Mouse (Mus musculus): ENCODE measurements at regions not wholly inside any gene's neighbourhood (a gene's known extent, or its start where the extent isn't known, plus 50 kb on each side); places are given as distances from the start of the nearest gene placed in this dataset.

- H3K4me2 ChIP-seq (ENCODE audit: low read depth, low read length), result no peak overlapping the region
- DNase-seq (ENCODE audit: low spot score) (no peak), ATAC-seq (no peak)
- no peaks in the 10 kb centered on the region for H3K4me1 ChIP-seq (ENCODE audit: insufficient read depth, low read length)
- H3K9ac ChIP-seq (replicated peaks; ENCODE audit: low read length), result no peak overlapping the region
- H3K9me3 ChIP-seq (ENCODE audit: low read length), result no peaks in the 10 kb centered on the region
- TF ChIP-seq CTCF (IDR thresholded peaks at IDR 0.05; ENCODE audit: low read depth), result no peak
- H3K27ac ChIP-seq, result no peak overlapping the region
- H3K4me3 ChIP-seq (ENCODE audit: low read length), result no peak overlapping the region
- no peaks in the 10 kb centered on the region for H3K27me3 ChIP-seq (ENCODE audit: insufficient read depth, low read length)
- H3K36me3 ChIP-seq (ENCODE audit: insufficient read depth, low read length), result no peaks in the 10 kb centered on the region
- 67% methylated on average over 3 of the region's 3 CpGs for WGBS
Observed at GRCm38 (mm10) chr4:93853451-93853850, 518.1 kb upstream of the Tusc1 start.

- Histone ChIP-seq H3K27me3 (ENCODE audit: insufficient read depth, low read length) (no peaks in the 10 kb centered on the region), H3K27ac (no peak overlapping the region), H3K9me3 (ENCODE audit: low read length) (no peaks in the 10 kb centered on the region), H3K4me1 (ENCODE audit: insufficient read depth, low read length) (no peaks in the 10 kb centered on the region), H3K4me3 (ENCODE audit: low read length) (no peak overlapping the region), H3K36me3 (ENCODE audit: insufficient read depth, low read length) (no peaks in the 10 kb centered on the region), H3K4me2 (ENCODE audit: low read depth, low read length) (no peak overlapping the region), H3K9ac (replicated peaks; ENCODE audit: low read length) (no peak overlapping the region)
- 79% methylated on average over 3 of the region's 3 CpGs for WGBS
- TF ChIP-seq CTCF (IDR thresholded peaks at IDR 0.05; ENCODE audit: low read depth), result no peak
- DNase-seq (ENCODE audit: low spot score), result no peak
- no peak for ATAC-seq
Observed at GRCm38 (mm10) chr4:93849178-93849577, 513.9 kb upstream of the Tusc1 start.

- H3K9ac ChIP-seq (replicated peaks; ENCODE audit: low read length), result no peak overlapping the region
- no peak for ATAC-seq
- no peak for TF ChIP-seq CTCF (IDR thresholded peaks at IDR 0.05; ENCODE audit: low read depth)
Observed at GRCm38 (mm10) chr4:93830701-93831100, 495.4 kb upstream of the Tusc1 start.

GRCm38 (mm10) chr4:93793104-93793503 is 457.8 kb upstream of the Tusc1 start:
- Histone ChIP-seq H3K4me1 (ENCODE audit: insufficient read depth, low read length) (no peaks in the 10 kb centered on the region), H3K4me2 (ENCODE audit: low read depth, low read length) (no peak overlapping the region), H3K9me3 (ENCODE audit: low read length) (no peaks in the 10 kb centered on the region), H3K4me3 (ENCODE audit: low read length) (no peak overlapping the region), H3K27me3 (ENCODE audit: insufficient read depth, low read length) (no peaks in the 10 kb centered on the region), H3K9ac (replicated peaks; ENCODE audit: low read length) (no peak overlapping the region), H3K27ac (no peak overlapping the region), H3K36me3 (ENCODE audit: insufficient read depth, low read length) (no peaks in the 10 kb centered on the region)
- ATAC-seq (no peak), DNase-seq (ENCODE audit: low spot score) (no peak)
- no peak for TF ChIP-seq CTCF (IDR thresholded peaks at IDR 0.05; ENCODE audit: low read depth)
- 90% methylated on average over 1 of the region's 1 CpGs for WGBS

More at GRCm38 (mm10) chr4:93830701-93831100, 495.4 kb upstream of the Tusc1 start:
- H3K4me1 ChIP-seq (ENCODE audit: insufficient read depth, low read length), result no peaks in the 10 kb centered on the region
- H3K27me3 ChIP-seq (ENCODE audit: insufficient read depth, low read length), result no peaks in the 10 kb centered on the region
- DNase-seq (ENCODE audit: low spot score), result no peak
- no peaks in the 10 kb centered on the region for H3K9me3 ChIP-seq (ENCODE audit: low read length)
- H3K27ac ChIP-seq, result no peak overlapping the region
- H3K36me3 ChIP-seq (ENCODE audit: insufficient read depth, low read length), result no peaks in the 10 kb centered on the region
- no peak overlapping the region for H3K4me2 ChIP-seq (ENCODE audit: low read depth, low read length)
- H3K4me3 ChIP-seq (ENCODE audit: low read length), result no peak overlapping the region

GRCm38 (mm10) chr4:93790157-93790556 is 454.8 kb upstream of the Tusc1 start:
- Histone ChIP-seq H3K4me3 (ENCODE audit: low read length) (no peak overlapping the region), H3K9me3 (ENCODE audit: low read length) (no peaks in the 10 kb centered on the region), H3K9ac (replicated peaks; ENCODE audit: low read length) (no peak overlapping the region), H3K27me3 (ENCODE audit: insufficient read depth, low read length) (no peaks in the 10 kb centered on the region), H3K27ac (no peak overlapping the region), H3K4me1 (ENCODE audit: insufficient read depth, low read length) (no peaks in the 10 kb centered on the region), H3K36me3 (ENCODE audit: insufficient read depth, low read length) (no peaks in the 10 kb centered on the region), H3K4me2 (ENCODE audit: low read depth, low read length) (no peak overlapping the region)
- 76% methylated on average over 11 of the region's 11 CpGs for WGBS
- ATAC-seq, result no peak
- no peak for DNase-seq (ENCODE audit: low spot score)
- no peak for TF ChIP-seq CTCF (IDR thresholded peaks at IDR 0.05; ENCODE audit: low read depth)

- no peak for DNase-seq (ENCODE audit: low spot score)
- H3K4me3 ChIP-seq (ENCODE audit: low read length), result no peak overlapping the region
- no peak overlapping the region for H3K4me2 ChIP-seq (ENCODE audit: low read depth, low read length)
- H3K27me3 ChIP-seq (ENCODE audit: insufficient read depth, low read length), result no peaks in the 10 kb centered on the region
- no peaks in the 10 kb centered on the region for H3K9me3 ChIP-seq (ENCODE audit: low read length)
- H3K27ac ChIP-seq, result no peak overlapping the region
- no peaks in the 10 kb centered on the region for H3K36me3 ChIP-seq (ENCODE audit: insufficient read depth, low read length)
- no peak for ATAC-seq
- 86% methylated on average over 2 of the region's 2 CpGs for WGBS
- no peaks in the 10 kb centered on the region for H3K4me1 ChIP-seq (ENCODE audit: insufficient read depth, low read length)
- H3K9ac ChIP-seq (replicated peaks; ENCODE audit: low read length), result no peak overlapping the region
- TF ChIP-seq CTCF (IDR thresholded peaks at IDR 0.05; ENCODE audit: low read depth), result no peak
Observed at GRCm38 (mm10) chr4:93754497-93754896, 419.2 kb upstream of the Tusc1 start.

- no peak overlapping the region for H3K4me3 ChIP-seq (ENCODE audit: low read length)
- H3K9me3 ChIP-seq (ENCODE audit: low read length), result no peaks in the 10 kb centered on the region
- H3K4me1 ChIP-seq (ENCODE audit: insufficient read depth, low read length), result no peaks in the 10 kb centered on the region
- H3K9ac ChIP-seq (replicated peaks; ENCODE audit: low read length), result no peak overlapping the region
- no peaks in the 10 kb centered on the region for H3K27me3 ChIP-seq (ENCODE audit: insufficient read depth, low read length)
- no peak for TF ChIP-seq CTCF (IDR thresholded peaks at IDR 0.05; ENCODE audit: low read depth)
- H3K27ac ChIP-seq, result no peak overlapping the region
- WGBS, result 47% methylated on average over 2 of the region's 2 CpGs
- peak; percentile 19 for DNase-seq (ENCODE audit: low spot score)
- H3K36me3 ChIP-seq (ENCODE audit: insufficient read depth, low read length), result no peaks in the 10 kb centered on the region
- no peak overlapping the region for H3K4me2 ChIP-seq (ENCODE audit: low read depth, low read length)
- no peak for ATAC-seq
Observed at GRCm38 (mm10) chr4:93746326-93746725, 411.0 kb upstream of the Tusc1 start.
